Mouse (Mus musculus) hindbrain, embryonic 13.5 days (tissue): ENCODE measurements around the gene Ptprt. TPM values are rescaled to one million over a fixed set of nuclear protein-coding genes. Genes with fewer than 3 reads are reported as not detected.
A peak's percentile ranks its signal among the peaks of the same experiment; 100 is the strongest.

Experiments used
- ATAC-seq: fragments of 200-750 bp; cut with Nextera tagmentation; 2 replicates; pipeline ENCODE4 v1.8.0; 2017; ENCODE audit warnings: moderate TSS enrichment; ENCODE audit not compliant: low FRiP score
- H3K27ac ChIP-seq: fragments of 300-500 bp; sonication (generic); 2 replicates; pipeline ENCODE4 v1.5.1; 2015; ENCODE audit warnings: inconsistent platforms, mild to moderate bottlenecking, moderate library complexity
- H3K27me3 ChIP-seq: fragments of 300-500 bp; sonication (generic); 2 replicates; pipeline ENCODE4 v1.6.1; 2015; ENCODE audit warnings: mild to moderate bottlenecking, inconsistent platforms
- H3K36me3 ChIP-seq: fragments of 300-500 bp; sonication (generic); 2 replicates; pipeline ENCODE4 v1.6.1; 2015; ENCODE audit warnings: mild to moderate bottlenecking, inconsistent platforms
- H3K4me1 ChIP-seq: fragments of 300-500 bp; sonication (generic); replicated peaks from 2 replicates; pipeline ENCODE4 v1.6.1; 2015; ENCODE audit warnings: inconsistent platforms
- H3K4me2 ChIP-seq: fragments of 300-500 bp; sonication (generic); 2 replicates; pipeline ENCODE4 v1.6.1; 2015; ENCODE audit warnings: inconsistent platforms, mild to moderate bottlenecking, moderate library complexity
- H3K4me3 ChIP-seq: fragments of 300-500 bp; sonication (generic); 2 replicates; pipeline ENCODE4 v1.5.1; 2015; ENCODE audit warnings: mild to moderate bottlenecking, inconsistent platforms
- H3K9ac ChIP-seq: fragments of 300-500 bp; sonication (generic); 2 replicates; pipeline ENCODE4 v1.6.1; 2015; ENCODE audit warnings: mild to moderate bottlenecking, inconsistent platforms
- H3K9me3 ChIP-seq: fragments of 300-500 bp; sonication (generic); 2 replicates; pipeline ENCODE4 v1.6.1; 2016; ENCODE audit warnings: inconsistent platforms
- WGBS: fragments of 180-500 bp; shearing (Covaris S2); methylation state at CpG from one replicate; pipeline ENCODE4 v1.1.7; 2015; 5-methylcytosine and 5-hydroxymethylcytosine counted together
- polyA plus RNA-seq: library from polyadenylated mRNA; unstranded; fragments of >200 nt; fragmentation: Nextera tagmentation; extraction: Ambion mirVana; gene quantifications from 2 replicates; pipeline ENCODE4 v1.2.1, GENCODE M21; 2015

The Ptprt gene
- 8.0 and 8.4 TPM in 2 replicates for polyA plus RNA-seq

DNA sequence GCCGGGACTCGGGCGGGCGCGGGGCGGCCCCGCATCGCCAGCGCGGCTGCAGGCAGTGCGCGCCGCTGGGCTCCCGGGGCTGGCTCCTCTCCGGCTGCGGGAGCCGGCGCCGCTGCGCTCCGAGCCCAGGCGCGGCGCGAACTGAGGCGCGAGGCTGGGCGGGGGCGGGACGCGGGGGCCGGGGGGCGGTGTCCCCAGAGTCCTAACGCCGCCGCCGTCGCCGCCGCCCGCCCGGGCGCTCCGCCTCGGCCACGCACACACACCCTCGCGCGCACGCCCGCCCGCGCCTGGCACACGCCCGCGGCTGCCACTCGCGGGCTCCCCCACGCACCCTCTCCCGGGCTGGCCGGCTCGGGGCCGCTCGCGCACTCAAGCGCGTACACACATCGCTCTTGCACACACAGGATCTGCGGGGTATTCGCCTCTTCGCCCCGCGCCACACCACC, at the start of gene Ptprt:
Ptprt (minus strand) TSS at position 207 of the 446 bp plus-strand sequence.
- H3K4me1 ChIP-seq, result peaks cover 50% of the 10 kb centered on the region
- WGBS, result under 1% methylated on average over 49 of the region's 73 CpGs
- ATAC-seq, result peak; percentile 61
- peak within 1 kb of the TSS; percentile 97 for H3K4me2 ChIP-seq
- peaks cover 38% of the 10 kb centered on the region for H3K27me3 ChIP-seq
- H3K9ac ChIP-seq, result peak within 1 kb of the TSS; percentile 86
- peak within 1 kb of the TSS; percentile 69 for H3K27ac ChIP-seq
- peak within 1 kb of the TSS; percentile 73 for H3K4me3 ChIP-seq
- no peaks in the 10 kb centered on the region for H3K36me3 ChIP-seq
- no peaks in the 10 kb centered on the region for H3K9me3 ChIP-seq

DNA sequence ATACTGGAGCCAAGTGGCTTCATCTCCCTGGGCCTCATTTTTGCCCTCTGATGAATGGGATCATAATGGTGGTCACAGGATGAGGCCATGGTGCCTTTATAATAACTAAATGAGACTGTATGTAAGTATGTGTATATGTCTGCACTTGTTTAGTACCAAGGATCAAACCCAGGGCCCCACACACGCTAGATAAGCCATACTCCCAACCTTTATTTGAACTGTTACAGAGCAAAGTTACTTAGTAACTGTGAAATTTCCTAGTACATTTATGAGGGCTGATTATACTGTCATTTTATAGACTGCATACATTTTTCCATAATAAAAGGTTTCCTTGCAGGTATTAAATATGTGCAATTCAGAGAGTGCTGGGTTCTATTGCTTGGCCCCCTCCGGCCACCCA, 49.5 kb upstream of the Ptprt start:
- WGBS, result 89% methylated on average over 2 of the region's 2 CpGs
- ATAC-seq, result no peak

DNA sequence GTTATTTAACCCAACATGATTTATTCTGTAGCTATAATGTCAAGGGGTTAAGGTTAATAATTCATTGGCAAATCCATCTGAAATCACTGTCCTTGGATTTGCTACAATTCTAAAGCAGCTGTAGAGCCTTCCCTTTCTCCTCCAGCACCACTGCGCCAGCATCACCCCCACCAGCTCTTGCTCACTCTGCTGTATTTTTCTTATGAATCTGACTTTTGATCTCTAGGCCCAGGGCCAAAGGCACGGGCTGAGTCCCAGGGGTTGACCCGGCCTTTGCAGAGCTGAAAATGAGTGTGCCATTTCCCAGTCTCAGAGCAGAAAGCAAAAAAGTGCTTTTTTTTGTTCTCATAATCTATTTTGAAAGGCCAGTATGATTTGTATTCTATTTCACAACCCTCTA, 38.7 kb upstream of the Ptprt start:
- Histone ChIP-seq H3K4me2 (no peak overlapping the region), H3K4me3 (no peak overlapping the region), H3K36me3 (no peaks in the 10 kb centered on the region), H3K27me3 (no peaks in the 10 kb centered on the region), H3K9ac (no peak overlapping the region), H3K4me1 (peaks cover 18% of the 10 kb centered on the region), H3K9me3 (no peaks in the 10 kb centered on the region), H3K27ac (no peak overlapping the region)
- no peak for ATAC-seq
- WGBS, result 78% methylated on average over 3 of the region's 3 CpGs

More for the DNA sequence above, 49.5 kb upstream of the Ptprt start:
- Histone ChIP-seq H3K9me3 (no peaks in the 10 kb centered on the region), H3K4me3 (no peak overlapping the region), H3K9ac (no peak overlapping the region), H3K4me2 (no peak overlapping the region), H3K36me3 (no peaks in the 10 kb centered on the region), H3K27me3 (no peaks in the 10 kb centered on the region), H3K27ac (no peak overlapping the region), H3K4me1 (no peaks in the 10 kb centered on the region)

DNA sequence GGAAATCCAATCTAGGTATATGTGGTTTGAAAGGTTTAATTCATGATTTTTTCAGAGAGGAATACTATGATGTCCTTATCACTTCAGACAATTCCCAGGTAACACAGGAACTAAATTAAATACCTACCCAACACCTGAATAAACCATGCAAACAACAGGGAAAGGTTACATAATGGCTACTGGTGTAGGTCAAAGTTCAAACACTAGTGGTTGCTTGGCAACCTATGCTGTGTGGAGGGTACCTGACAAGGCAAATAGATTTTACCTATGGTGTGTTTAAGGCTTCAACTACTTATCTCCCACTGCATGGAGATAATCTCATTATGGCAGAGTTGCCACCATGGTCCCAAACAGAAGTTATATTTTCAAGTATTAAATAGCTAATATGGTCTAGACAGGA, 38.1 kb upstream of the Ptprt start:
- ATAC-seq, result no peak
- H3K4me3 ChIP-seq, result no peak overlapping the region

DNA sequence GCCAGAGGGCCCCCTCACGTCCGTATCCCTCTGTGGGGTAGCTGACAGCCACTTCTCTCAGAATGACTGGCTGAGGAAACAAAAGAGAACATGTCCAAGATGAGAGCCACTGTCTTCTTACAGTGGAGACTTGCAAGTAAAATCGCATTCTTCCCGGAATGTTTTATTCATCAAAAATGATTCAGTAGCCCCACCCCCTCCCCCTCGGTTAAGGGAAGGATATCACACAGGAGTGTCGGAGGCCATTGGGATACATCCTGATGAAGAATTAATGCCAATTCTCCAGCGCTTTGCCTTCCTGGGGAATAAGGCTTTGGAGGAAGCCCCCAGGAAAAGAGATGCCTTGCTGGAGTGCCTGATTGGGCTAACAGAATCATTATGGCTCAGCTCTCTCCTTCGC, 37.1 kb upstream of the Ptprt start:
- Histone ChIP-seq H3K4me2 (no peak overlapping the region), H3K9ac (no peak overlapping the region), H3K36me3 (no peaks in the 10 kb centered on the region)

More for the DNA sequence above, 38.1 kb upstream of the Ptprt start:
- no peaks in the 10 kb centered on the region for H3K36me3 ChIP-seq
- no peaks in the 10 kb centered on the region for H3K9me3 ChIP-seq
- no peak overlapping the region for H3K4me2 ChIP-seq
- no peak overlapping the region for H3K9ac ChIP-seq
- no peaks in the 10 kb centered on the region for H3K27me3 ChIP-seq
- no peak overlapping the region for H3K27ac ChIP-seq
- peaks cover 18% of the 10 kb centered on the region for H3K4me1 ChIP-seq

DNA sequence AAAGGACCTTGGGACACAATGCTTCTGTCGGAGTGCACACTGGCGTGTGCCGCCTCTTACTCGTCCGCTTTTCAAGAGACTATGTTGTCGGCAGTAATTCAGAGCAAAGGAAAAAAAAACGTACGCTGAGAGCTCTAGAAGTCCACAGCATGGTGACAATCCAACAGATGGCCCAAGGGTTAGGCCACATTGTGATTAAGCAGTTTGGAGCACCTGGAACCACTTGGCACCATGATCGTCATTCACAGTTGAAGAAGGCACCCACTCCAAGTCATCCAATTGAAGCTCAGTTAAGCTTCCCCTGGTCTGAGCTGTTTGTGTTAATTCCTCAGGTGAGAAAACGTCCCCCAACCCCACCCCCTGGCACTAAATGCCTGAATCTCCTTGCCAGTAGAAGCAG, 36.2 kb upstream of the Ptprt start:
- H3K36me3 ChIP-seq, result no peaks in the 10 kb centered on the region
- 86% methylated on average over 10 of the region's 10 CpGs for WGBS
- H3K27ac ChIP-seq, result no peak overlapping the region
- H3K9me3 ChIP-seq, result no peaks in the 10 kb centered on the region
- no peaks in the 10 kb centered on the region for H3K27me3 ChIP-seq
- no peak for ATAC-seq
- no peak overlapping the region for H3K4me3 ChIP-seq
- H3K4me2 ChIP-seq, result no peak overlapping the region
- H3K9ac ChIP-seq, result no peak overlapping the region
- peaks cover 18% of the 10 kb centered on the region for H3K4me1 ChIP-seq

More for the DNA sequence above, 37.1 kb upstream of the Ptprt start:
- peaks cover 18% of the 10 kb centered on the region for H3K4me1 ChIP-seq
- H3K9me3 ChIP-seq, result no peaks in the 10 kb centered on the region
- no peak overlapping the region for H3K27ac ChIP-seq
- H3K4me3 ChIP-seq, result no peak overlapping the region
- WGBS, result 60% methylated on average over 8 of the region's 8 CpGs
- no peak for ATAC-seq
- no peaks in the 10 kb centered on the region for H3K27me3 ChIP-seq

DNA sequence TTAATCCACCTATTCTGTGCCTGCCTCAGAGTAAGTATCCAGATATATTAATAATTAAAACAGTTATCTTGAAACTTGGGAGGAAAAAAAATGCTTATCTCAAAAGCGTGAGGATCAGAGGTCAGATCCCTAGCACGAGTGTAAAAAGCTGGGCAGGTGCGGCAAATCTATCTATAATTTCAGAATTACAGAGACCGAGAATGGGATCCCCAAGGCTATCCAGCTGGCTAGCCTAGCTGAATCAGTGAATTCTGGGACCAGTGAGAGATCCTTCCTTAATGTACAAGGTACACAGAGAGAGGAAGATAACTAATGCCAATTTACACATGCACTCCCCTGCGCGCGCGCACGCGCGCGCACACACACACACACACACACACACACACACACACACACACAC, 31.2 kb upstream of the Ptprt start:
- Histone ChIP-seq H3K4me3 (no peak overlapping the region), H3K36me3 (no peaks in the 10 kb centered on the region), H3K9ac (no peak overlapping the region), H3K27ac (no peak overlapping the region), H3K9me3 (no peaks in the 10 kb centered on the region), H3K27me3 (no peaks in the 10 kb centered on the region), H3K4me2 (no peak overlapping the region), H3K4me1 (no peaks in the 10 kb centered on the region)
- no peak for ATAC-seq
- WGBS, result 89% methylated on average over 12 of the region's 12 CpGs

DNA sequence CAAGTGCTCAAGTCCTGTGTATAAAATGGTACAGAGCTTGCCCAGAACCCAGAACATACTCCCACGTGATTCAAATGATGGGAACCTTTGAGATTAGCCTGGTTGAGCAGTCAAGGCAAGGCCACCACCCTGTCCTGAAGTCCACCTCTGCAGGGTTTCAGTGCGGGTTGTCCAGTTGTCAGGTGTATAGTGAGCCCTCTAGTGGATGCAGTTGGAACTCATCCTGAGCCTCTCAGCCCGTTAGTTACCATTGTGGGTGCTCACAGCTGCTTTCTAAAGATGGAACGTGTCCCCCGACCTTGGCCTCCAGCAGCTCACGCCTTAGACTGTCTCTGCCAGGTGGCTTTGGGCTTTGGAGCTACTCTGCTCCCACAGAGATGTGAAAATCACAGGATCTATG, 21.7 kb upstream of the Ptprt start:
- Histone ChIP-seq H3K27me3 (no peaks in the 10 kb centered on the region), H3K4me1 (no peaks in the 10 kb centered on the region), H3K9ac (no peak overlapping the region), H3K4me2 (no peak overlapping the region), H3K27ac (no peak overlapping the region), H3K4me3 (no peak overlapping the region), H3K9me3 (no peaks in the 10 kb centered on the region), H3K36me3 (no peaks in the 10 kb centered on the region)
- WGBS, result 15% methylated on average over 6 of the region's 6 CpGs
- ATAC-seq, result no peak

DNA sequence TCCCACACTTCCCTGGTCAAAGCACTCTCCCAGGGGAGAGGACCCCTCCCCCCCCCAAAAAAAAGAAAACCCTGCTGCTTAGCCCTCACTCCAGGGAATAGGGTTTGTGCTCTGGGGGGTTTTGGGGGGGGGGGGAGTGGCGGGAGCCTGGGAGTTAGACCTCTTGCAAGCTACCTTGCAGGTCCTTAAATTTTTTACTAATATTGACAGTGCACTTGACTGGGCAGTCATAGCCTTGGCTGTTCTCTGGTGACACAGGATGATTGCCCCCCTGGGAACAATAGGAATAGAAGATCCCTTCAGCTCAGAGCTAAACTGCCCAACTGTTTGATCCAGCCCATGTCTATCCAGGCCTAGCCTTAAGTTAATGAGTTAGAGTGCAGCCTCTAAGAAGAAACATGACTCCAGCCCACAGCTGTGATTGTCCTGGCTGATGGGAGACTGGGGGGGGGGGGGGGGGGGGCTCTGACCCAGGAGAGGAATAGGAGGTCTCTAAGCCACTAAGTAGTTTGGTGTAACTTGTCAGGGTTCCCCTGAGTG, 1.6 kb upstream of the Ptprt start:
- peak overlapping the region; percentile 86; the same call in 1 of the 2 replicates for H3K9ac ChIP-seq
- peak overlapping the region; percentile 73 for H3K4me3 ChIP-seq
- peaks cover 41% of the 10 kb centered on the region for H3K4me1 ChIP-seq
- H3K9me3 ChIP-seq, result no peaks in the 10 kb centered on the region
- peaks cover 35% of the 10 kb centered on the region for H3K27me3 ChIP-seq
- 9% methylated on average over 1 of the region's 1 CpGs for WGBS
- ATAC-seq, result no peak
- H3K36me3 ChIP-seq, result no peaks in the 10 kb centered on the region
- H3K27ac ChIP-seq, result no peak overlapping the region
- peak overlapping the region; percentile 97 for H3K4me2 ChIP-seq

DNA sequence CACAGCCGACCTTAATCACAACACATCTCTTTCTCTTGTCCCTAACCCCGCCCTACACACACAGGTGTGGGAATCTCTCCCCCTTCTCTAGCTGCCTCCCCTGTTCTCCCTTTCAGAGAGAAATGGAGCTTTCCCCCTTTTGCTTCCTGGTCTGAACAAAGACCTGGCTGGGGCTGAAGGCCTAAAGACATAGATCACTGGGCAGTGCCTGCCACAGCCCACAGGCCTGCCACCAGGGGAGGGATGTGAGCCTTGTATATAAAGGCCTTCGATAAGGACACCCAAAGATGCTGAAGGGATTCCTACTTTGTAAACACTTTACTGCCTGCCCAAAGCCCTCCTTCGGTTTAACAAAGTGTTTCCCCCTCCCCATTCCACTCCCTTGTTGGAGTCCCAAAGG, 786 bp upstream of the Ptprt start:
- Histone ChIP-seq H3K4me3 (peak overlapping the region; percentile 73), H3K4me2 (peak overlapping the region; percentile 97), H3K4me1 (peaks cover 49% of the 10 kb centered on the region), H3K9ac (peak overlapping the region; percentile 86), H3K9me3 (no peaks in the 10 kb centered on the region), H3K36me3 (no peaks in the 10 kb centered on the region), H3K27me3 (peaks cover 37% of the 10 kb centered on the region), H3K27ac (0 out of 2 replicates have a peak overlapping the region, but pooled peaks have one; percentile 69)
- WGBS, result 7% methylated on average over 4 of the region's 4 CpGs
- 0 out of 2 replicates have a peak, but pooled peaks have one; percentile 14 for ATAC-seq

DNA sequence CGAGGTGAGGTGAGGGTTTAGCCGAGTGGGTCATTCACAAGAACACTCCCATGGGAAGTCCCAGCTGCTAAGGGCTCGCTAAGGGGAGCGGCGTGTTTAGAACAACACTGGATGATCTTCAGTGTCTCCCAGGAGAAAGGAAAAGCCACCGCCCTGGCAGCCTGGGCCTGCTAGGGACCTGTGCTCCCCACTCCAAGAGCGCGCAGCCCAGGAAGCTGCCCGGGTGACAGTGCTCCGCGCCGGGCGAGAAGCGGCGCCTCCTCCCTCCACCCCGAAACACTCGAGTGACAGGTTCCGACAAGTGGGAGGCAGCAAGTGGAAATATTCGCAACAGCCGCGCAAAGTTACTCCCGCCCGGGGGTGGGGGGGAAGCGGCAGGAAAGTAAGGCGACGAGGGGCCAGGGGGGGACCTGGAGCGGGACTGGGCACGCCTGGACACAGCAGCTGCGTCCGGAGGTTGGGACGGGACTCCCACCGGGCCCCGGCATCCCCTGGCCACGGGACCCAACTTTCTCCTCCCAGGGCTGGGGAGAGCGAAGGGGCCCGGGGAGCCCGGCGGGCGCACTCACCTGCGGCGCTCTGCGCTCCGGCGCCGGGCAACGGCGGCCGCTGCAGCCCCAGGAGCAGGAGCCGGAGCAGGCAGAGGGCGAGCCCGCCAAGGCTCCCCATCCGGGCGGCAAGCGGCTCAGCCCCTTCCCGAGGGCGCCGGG, 561 bp downstream of the Ptprt start:
- ATAC-seq, result peak; percentile 18; the same call in 1 of the 2 replicates
- H3K4me2 ChIP-seq, result peak overlapping the region; percentile 97

DNA sequence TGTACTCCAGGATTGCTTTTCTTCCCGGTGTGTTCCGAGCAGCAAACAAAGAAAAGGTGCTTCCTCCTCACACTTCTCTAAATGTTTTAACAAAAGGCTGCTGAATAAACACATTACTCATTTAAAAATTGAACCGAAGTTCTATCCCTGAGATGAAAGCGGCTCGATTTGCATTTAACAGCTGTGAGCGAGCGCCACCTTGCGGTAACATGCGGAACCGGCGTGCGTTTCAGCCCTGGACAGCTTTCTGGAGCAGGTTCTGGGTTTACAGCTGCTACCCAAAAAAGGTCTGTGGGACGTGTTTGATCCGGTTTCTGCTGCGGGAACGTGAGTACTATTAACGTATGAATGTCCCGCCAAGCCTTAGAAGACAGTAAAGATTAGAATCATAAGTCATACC, 1.9 kb downstream of the Ptprt start:
- Histone ChIP-seq H3K9ac (peak overlapping the region; percentile 86), H3K27ac (no peak overlapping the region), H3K9me3 (no peaks in the 10 kb centered on the region), H3K4me2 (peak overlapping the region; percentile 97), H3K4me1 (peaks cover 50% of the 10 kb centered on the region), H3K27me3 (peaks cover 41% of the 10 kb centered on the region), H3K36me3 (no peaks in the 10 kb centered on the region), H3K4me3 (peak overlapping the region; percentile 73)
- under 1% methylated on average over 18 of the region's 18 CpGs for WGBS
- ATAC-seq, result no peak

More for the DNA sequence above, 561 bp downstream of the Ptprt start:
- Histone ChIP-seq H3K9me3 (no peaks in the 10 kb centered on the region), H3K4me1 (peaks cover 50% of the 10 kb centered on the region), H3K9ac (peak overlapping the region; percentile 86), H3K36me3 (no peaks in the 10 kb centered on the region), H3K4me3 (peak overlapping the region; percentile 73), H3K27ac (peak overlapping the region; percentile 69), H3K27me3 (peaks cover 38% of the 10 kb centered on the region)
- under 1% methylated on average over 56 of the region's 57 CpGs for WGBS
